Mouse (Mus musculus) ES-E14 (cell line): ENCODE results near the gene Pitpnm1.

Source experiments
- CHD2 ChIP-seq: IDR thresholded peaks from 2 replicates; pipeline ENCODE4 v1.6.1; 2014; ENCODE audit warnings: mild to moderate bottlenecking, low read depth, low read length, inconsistent platforms
- HCFC1 ChIP-seq: IDR thresholded peaks from 2 replicates; pipeline ENCODE4 v1.6.1; 2012; ENCODE audit warnings: low read length, inconsistent platforms, borderline replicate concordance; ENCODE audit not compliant: insufficient read depth
- MAFK ChIP-seq: IDR thresholded peaks from 2 replicates; pipeline ENCODE4 v1.6.1; 2014; ENCODE audit warnings: mild to moderate bottlenecking, low read depth, low read length, inconsistent platforms; ENCODE audit not compliant: insufficient read depth
- ZC3H11A ChIP-seq: IDR thresholded peaks from 2 replicates; pipeline ENCODE4 v1.6.1; 2012; ENCODE audit warnings: low read depth, mild to moderate bottlenecking, inconsistent platforms, low read length, borderline replicate concordance
- ZNF384 ChIP-seq: IDR thresholded peaks from 2 replicates; pipeline ENCODE4 v1.6.1; 2012; ENCODE audit warnings: low read depth, low read length, inconsistent platforms

DNA sequence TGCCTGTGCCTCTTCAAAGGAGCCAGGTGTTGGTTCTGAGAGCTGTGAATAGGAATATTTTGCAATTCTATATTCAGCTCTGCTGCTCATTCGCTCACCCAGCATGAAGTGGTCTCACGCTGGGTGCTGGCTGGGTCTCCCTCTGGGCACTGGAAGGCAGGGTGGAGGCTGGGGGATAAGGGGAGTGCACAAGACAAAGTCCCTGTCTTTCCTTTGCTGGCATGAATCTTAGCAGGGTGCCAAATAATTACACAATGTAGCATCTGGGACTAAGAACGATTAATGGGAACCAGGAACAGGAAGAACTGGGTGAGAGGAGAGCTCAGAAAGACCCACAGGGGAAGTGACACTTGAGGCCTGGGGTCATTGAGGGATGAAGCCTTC, 47.2 kb downstream of the Pitpnm1 start:
- TF ChIP-seq CHD2, result no peak
- TF ChIP-seq ZNF384, result no peak
- TF ChIP-seq MAFK, result no peak
- no peak for TF ChIP-seq HCFC1
- TF ChIP-seq ZC3H11A, result no peak
